Mouse (Mus musculus) adrenal gland, postnatal 4 days (tissue): ENCODE data around the gene Rabggta. TPM values are rescaled to one million over a fixed set of nuclear protein-coding genes. Genes with fewer than 3 reads are reported as not detected.
A peak's percentile ranks its signal among the peaks of the same experiment; 100 is the strongest.

ENCODE experiments used
- DNase-seq, 2 experiments: peaks; one replicate each; pipeline ENCODE4 v3.0.0; 2021 to 2022; ENCODE audit warnings: low spot score in 2 of 2, mixed read lengths in 2 of 2
- long read RNA-seq, 2 experiments: library from polyadenylated mRNA; stranded (forward); transcript quantifications; one replicate each; pipeline ENCODE4 v2.0.0; 2021
- total RNA-seq, 2 experiments: library from RNA; stranded (reverse); gene quantifications; 2 replicates each; pipeline ENCODE4 v1.2.3; 2021

Rabggta gene
- 10 to 100 TPM; 23.8 to 25.7 TPM for total RNA-seq
- long read RNA-seq, experiment 1, transcript Rabggta-202 (17 exons, 1,886 nt), result major isoform, 14 of 29 reads
- long read RNA-seq, experiment 1, partial matches to known transcripts, result 6 of 29 reads
- long read RNA-seq, experiment 1, other reads (novel, unspliced or antisense), result 7 of 29 reads
- long read RNA-seq, experiment 2, transcript Rabggta-205 (17 exons, 2,882 nt), result minor isoform, 5 of 58 reads
- long read RNA-seq, experiment 2, transcript Rabggta-202 (17 exons, 1,886 nt), result major isoform, 29 of 58 reads
- long read RNA-seq, experiment 2, partial matches to known transcripts, result 10 of 58 reads
- long read RNA-seq, experiment 2, other reads (novel, unspliced or antisense), result 11 of 58 reads

DNA sequence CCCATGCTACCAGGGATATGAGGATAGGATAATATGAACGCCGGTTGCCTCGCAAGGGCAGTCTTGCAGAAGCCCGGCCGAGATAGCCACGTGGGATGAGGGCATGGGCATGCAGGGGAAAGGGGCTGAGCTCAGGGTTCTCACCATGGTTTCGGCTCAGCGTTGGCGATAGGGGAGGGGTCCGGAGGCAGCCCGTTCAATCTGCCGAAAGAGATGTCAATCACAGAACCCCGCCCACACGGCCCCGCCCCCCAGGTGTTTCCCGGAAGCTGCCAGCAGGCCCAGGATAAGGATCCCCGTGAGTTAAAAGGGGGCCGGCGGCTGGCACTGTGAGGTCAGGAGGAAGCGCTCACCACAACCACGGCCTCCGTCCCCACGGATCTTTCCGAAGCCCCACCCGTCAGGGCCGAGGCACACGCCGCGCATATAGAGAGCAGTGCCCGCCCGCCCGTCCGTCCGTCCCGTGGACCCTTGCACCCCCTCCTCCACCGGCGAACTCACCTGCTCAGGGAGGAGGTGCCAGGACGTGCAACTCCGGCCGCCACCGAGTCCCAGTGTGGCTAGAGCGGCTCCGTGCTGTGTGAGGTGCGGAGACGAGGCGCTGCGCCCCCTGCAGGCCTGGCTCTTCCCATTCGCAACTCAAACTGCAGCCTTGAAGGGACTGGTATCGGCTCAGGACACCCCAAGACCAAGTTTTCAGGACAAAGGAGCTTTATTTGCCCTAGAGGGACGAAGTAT lies at the start of gene Rabggta:
Gene Rabggta (minus strand): TSS at position 564 of the 738 bp plus-strand sequence.
- peak; percentile 83 to 87 for DNase-seq

DNA sequence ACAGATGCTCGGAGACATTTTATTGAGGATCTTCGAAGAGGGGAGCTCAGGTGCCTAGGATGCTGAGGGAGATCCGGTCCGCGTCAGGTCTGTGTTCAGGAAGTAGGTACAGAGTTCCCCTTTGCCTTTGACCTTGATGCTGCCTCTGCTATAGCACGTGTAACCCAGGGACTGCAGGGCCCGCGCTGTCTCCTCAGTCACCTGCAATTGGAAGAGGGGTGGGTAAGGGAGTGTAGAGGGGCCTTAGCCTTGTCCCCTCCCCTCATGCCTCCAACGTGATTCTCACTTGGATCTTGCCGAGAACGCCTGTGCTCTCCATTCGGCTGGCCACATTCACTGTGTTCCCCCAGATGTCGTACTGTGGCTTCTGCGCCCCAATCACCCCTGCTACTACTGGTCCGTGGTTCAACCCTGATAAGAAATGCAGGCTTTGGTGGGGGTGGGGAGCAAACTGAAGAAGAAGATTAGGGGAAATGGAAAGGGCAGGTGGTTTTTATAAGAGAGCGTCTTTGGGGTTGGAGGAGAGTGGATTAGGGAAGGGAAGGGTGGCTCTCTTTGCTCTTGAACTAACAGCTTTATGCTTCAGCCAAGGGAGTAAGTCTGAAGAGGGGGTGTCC lies 47.1 kb upstream of the Rabggta start:
- no peak for DNase-seq

DNA sequence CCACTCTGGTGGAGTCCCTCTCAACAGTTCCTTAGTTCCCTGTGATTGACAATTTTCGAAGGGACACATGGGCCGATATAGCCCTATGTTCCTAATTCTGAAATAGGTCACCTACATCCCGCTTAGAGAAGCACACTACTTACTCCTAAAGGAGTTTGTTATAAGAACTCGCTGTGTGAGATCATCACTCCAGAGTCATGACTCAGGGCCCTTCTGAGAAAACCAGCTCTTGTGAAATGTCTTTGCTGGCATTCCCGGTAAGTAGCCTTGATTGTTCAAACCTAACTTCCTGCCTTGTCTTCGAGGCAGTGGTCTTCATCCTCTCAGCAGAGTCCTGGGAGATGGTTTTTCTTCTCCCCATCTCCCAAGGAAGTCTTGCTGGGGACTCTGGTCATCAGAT lies 46.5 kb upstream of the Rabggta start:
- DNase-seq, result no peak

DNA sequence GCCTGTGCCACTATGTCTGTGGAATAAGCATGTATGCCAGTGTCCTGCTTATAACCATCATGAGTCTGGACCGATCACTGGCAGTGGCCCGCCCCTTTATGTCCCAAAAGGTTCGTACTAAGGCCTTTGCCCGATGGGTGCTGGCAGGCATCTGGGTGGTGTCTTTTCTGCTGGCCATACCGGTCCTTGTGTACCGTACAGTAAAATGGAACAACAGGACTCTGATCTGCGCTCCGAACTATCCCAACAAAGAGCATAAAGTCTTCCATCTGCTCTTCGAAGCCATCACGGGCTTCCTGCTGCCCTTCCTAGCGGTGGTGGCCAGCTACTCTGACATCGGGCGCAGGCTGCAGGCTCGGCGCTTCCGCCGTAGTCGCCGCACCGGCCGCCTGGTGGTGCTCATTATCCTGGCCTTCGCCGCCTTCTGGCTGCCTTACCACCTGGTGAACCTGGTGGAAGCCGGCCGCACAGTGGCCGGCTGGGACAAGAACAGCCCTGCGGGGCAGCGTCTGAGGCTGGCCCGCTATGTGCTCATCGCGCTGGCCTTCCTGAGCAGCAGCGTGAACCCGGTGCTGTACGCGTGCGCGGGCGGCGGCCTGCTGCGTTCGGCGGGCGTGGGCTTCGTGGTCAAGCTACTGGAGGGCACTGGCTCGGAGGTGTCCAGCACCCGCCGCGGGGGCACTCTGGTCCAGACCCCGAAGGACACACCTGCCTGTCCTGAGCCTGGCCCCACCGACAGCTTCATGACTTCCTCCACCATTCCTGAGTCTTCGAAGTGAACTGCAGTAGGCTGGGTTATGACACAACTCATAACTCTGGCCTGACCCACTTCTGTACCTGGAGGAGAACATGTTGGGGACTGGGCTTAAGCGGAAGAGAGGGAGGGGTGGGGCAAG lies 45.7 kb upstream of the Rabggta start:
- DNase-seq, result no peak

DNA sequence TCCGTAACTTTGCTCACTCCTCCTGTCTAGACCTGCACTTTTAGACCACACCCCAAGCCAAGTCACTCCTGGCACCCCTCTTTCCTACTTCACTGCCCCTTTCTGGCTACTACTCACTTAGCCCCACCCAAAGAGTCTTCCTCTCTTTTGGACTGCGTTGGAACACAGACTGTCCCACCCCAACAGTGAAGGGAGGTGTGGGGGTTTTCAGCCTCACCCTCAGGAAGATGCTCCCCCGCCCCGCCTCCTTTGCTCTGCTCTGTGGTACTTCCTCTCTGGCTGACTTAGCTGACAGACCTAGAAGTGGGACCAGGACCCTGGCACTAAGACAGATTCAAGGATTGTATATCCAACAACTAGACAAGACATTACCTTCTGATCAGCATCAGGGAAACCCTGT lies 43.6 kb upstream of the Rabggta start, which contains the start of gene Ltb4r1:
Gene Ltb4r1 (plus strand): TSS at position 267 of the 400 bp plus-strand sequence.
- DNase-seq, result no peak

DNA sequence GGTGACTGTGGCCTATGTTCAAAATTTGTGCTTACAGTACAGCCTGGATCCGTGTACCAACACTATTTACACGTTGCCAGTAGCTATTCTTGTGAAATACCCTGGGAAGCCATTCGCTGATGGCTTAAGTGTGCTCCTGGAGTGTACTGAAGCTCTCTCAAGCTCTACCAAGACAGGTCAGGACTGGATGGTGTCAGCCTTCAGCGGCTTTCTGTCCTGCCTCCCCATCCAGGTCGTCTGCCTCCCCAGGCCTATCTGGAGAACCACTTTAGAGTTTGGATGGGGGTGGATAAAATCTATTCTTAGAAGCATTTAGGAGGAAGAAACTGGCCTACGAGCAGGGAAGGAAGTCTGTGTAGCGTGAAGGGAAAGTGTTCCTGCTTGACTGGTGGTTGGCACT lies 41.1 kb upstream of the Rabggta start:
- no peak for DNase-seq

DNA sequence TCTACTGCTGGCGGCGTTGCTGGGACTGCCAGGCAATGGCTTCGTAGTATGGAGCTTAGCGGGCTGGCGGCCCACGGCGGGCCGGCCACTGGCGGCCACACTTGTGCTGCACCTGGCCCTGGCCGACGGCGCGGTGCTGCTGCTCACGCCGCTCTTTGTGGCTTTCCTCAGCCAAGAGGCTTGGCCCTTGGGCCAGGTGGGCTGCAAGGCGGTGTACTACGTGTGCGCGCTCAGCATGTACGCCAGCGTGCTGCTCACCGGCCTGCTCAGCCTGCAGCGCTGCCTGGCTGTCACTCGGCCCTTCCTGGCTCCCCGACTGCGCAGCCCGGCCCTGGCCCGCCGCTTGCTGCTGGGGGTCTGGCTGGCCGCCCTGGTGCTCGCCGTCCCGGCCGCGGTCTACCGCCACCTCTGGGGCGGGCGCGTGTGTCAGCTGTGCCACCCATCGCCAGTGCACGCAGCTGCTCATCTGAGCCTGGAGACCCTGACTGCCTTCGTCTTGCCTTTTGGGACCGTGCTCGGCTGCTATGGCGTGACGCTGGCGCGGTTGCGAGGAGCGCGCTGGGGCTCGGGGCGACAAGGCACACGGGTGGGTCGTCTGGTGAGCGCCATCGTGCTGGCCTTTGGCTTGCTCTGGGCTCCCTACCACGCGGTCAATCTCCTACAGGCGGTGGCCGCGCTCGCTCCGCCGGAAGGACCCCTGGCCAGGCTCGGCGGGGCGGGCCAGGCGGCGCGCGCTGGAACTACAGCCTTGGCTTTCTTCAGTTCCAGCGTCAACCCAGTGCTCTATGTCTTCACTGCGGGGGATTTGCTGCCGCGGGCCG lies 40.1 kb upstream of the Rabggta start:
- no peak for DNase-seq

DNA sequence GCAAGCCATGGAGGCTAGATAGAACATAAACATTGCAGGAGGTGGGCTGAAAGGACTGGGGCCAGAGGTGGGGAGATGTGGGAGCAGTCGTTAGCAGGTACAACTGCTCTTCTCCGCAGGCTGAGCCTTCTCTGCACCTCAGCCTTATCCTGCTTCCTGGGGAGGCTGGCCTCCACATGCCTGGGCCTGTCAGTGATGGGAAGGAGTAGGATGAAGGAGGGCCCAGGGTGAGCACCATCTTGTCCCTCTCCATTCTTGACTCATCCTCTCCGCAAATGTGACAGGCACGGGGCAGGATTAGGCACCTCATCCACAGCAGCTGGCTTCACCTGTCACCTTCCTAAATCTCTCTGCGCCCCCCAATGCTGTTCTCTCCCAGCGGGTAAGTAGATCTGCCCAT lies 39.1 kb upstream of the Rabggta start, which contains the start of gene Ltb4r2:
Gene Ltb4r2 (plus strand): TSS at position 266 of the 400 bp plus-strand sequence.
- DNase-seq, result no peak

DNA sequence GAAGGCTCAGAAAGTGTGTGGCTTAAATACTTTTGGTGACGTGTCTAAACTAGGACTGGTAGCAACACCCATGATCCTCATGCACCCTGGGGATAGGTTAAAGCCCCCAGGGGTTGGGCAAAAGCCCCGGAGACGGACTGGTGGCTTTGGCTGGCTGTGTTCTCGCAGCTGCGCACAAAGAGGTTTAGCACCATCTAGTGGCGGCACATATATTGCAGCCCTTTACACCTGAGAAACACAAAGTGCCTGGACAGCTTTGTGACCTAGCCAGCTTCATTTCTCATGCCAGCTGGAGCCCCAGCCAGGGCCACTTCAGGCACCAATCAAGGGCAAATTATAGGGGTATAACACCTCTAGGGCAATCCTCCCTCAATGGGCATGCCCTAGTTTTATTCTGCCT lies 38.1 kb upstream of the Rabggta start:
- DNase-seq, result peak; percentile 51 to 64

DNA sequence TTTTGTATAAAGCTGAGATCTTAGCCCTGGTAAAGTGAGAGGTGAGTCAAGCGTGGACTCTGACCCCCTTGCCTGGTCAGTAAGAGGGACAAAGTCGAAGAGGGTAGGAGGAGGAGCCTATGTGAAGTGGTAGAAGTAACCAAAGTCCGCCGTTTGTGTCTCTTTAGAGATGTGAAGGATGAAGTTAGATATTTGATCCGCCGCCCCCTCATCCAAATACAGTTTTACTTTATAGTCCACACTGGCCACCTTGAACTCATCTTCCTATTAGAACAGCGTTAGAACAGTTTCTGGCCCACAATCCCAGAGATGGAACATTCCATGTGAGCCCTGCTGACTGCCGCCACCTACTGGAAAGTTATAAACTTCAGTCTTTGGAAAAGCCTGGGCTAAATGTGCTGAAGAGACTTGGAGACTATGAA lies 36.3 kb upstream of the Rabggta start, which contains the start of gene Cideb:
Gene Cideb (minus strand): TSS at position 96 of the 422 bp plus-strand sequence.
- no peak for DNase-seq

DNA sequence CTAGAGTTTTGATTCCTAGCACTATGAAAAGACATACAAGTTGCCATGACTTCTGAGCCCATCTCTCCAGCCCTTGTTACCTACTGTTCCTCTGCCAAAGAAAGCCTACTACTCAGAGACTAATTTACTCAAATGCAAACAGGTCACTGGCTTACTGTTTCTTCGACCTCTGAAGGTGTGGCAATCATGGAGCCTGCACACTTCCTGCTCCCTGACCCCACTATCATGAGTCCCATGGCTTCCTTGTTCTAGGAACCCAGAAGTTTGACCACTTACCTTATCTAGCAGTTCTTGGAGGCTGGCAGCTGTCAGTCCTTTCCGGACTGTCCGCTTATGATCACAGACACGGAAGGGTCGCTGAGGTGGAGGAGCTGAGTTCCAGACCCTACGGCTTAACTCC lies 35.5 kb upstream of the Rabggta start:
- DNase-seq, result no peak

DNA sequence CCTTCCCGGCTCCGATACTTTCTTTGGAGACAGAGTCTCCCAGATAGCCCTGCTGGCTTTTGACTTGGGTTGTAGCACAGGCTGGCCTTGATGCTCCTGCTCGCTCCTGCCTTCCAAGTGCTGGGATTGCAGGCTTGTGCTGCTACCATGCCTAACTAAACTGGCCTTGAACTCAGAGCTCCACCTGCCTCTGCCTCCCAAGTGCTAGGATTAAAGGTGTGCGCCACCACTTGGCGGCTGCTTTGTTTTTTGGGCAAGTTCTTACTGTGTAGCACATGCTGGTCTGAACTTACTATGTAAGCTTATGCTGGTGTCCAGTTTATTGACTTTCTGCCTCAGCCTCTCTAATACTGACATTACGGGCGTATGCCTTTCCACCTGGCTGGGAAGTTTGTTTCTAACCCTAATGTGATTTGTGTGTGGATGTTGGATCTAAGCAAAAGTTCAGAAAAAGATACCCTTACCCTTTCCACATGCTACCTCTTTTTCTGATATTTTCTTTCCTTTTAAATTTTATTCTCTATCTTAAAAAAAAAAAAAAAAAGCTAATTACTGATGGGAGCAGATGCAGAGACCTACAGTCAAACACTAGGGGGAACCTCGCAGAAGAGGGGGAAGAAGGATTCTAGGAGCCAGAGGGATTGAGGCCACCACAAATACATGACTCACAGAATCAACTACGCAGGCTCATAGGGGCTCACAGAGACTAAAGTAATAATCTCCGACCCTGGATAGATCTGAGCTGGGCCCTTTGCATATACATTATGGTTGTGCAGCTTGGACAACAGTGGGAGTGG lies 25.2 kb upstream of the Rabggta start:
- DNase-seq, result no peak

DNA sequence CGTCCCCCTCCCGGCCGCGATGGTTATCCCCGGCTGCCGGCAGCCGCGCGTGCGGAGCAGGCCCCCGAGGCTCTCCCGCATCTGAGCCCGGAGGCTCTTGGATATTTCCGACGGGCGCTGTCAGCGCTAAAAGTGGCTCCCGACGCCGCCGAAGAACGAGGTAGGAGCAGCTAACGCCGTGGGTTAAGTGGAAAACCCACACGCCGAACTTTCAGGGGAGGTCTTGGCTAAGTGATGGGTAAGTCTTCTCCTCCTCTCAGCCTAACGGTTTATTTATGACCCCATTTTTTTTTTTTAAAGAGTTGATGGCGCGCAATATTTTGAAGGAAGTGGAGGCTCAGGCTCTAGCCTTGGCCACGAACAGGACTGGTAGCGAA lies 23.8 kb upstream of the Rabggta start:
- DNase-seq, result no peak

DNA sequence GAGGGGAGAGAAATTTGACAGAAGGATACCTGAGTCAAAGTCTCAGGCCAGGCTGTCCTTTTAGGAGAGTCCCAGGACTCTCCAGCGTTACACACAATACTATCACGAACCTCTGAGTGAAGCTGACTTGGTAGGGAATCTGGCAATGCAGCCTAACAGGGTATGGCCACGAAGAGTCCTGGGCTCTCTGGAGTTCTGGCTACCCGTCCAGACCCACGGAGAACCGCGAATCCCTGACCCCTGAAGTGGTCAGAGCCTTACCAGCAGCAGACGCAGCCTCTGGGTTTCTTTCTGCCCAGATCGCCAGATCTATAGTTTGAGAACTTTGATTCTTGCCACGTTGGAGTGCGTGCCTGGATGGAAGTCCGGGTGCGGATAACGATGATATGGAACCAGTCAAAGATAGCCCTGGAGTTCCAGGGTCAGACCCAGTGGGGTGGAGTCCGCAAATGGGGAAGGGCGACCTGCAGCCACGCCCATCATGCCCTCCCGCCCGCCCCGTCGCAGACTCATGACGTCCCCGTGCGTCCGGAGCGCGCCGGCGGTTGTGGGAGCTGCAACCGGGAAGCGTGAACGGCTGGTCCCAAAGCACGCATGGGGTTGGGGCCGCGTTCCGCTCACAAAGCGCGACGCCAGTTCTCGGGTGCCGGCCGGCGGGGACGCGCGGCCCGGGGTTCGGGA lies 23.3 kb upstream of the Rabggta start, which contains the start of the genes Dhrs1 and Nop9:
Gene Dhrs1 (minus strand): TSS at position 511 of the 681 bp plus-strand sequence.
Gene Nop9 (plus strand): TSS at position 514 of the 681 bp plus-strand sequence.
- DNase-seq, result peak; percentile 74 to 80

DNA sequence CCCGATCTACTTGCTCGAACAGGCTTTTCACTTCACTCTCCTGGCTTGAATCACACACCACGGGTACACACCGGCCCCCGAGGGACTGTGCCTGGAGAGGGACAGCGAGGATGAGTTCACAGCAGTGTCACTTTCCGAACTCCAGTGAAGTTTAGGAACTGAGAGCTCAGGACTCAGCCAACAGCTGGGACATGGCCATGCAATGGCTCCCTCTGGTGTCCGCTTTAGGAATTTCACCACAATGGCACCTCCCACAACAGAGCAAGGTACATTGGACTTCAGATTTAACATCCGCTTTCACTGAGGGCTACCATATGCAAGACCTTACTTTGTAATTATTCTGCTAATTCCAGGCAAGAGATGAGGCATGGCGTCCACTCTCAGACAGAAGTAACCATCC lies 21.6 kb upstream of the Rabggta start:
- peak; percentile 70 to 76 for DNase-seq

DNA sequence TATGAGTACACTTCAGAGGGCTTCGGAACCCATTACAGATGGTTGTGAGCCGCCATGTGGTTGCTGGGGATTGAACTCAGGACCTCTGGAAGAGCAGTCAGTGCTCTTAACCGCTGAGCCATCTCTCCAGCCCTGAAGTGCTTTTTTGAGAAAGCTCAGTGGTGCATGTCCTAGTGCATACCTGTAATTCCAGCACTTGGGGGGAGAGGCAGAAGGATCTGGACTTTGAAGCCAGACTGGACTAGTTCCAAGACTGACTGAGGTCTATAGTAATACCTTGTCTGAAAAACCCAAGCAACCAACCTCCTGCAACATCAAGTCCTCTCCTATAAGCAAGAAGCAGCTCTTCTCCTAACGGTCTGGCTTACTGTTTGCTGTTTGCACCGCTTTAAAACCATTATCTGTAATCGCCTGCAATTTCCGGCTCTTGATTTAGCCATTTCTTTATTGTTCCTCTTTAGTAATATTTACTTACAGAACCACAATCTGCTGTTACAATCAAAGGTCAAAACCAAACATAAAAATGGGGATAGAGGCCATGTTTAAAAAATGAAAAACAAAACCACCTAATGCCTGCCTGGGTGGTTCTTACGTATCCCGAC lies 15.1 kb upstream of the Rabggta start:
- no peak for DNase-seq

DNA sequence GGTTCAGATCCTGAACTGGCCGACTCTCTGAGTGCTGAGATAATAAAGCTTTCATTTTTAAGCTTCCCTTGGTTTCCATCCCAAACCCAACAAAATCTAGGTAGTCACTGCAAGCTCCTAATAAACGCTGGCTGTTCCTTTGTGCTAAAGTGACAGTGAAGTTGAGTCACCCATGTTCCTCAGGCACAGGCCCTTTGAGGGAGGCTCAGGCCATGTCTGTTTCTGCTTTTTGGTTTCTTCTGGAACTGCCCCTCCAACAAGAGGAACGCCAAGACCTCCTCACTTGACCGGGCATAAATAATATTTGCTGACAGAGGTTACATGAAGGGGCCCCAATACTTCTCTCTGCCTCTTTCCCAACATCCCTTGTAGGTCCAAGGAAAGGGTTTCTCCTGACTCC lies 13.7 kb upstream of the Rabggta start:
- no peak for DNase-seq

DNA sequence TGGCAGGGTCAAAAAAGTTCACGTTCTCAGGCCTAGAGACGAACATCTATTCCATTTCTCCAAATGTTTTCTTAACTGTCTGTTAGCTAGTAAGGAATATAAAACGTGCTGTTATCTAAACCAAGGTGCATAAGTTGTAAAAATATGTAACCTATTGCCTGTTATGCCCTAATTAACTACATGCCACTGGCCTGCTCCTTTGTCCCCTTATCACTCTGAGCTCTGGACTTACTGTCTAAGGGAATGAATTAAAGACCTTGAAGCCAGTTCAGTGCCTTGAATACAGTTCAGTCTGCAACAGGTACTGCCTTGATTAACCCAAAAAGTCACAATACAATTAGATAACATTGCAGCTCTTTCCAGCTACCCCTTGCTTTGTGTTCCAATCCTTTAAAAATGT lies 13.3 kb upstream of the Rabggta start:
- no peak for DNase-seq
